Mouse (Mus musculus): ENCODE results near the gene Mrpl57.
"Not testable (repeated sequence)": the region's sequence is repeated elsewhere in the genome, so short reads cannot be mapped to it uniquely, and the experiment has no call there.

Gene Mrpl57

GRCm38 (mm10) chr14:57825788-57826751 lies at the start of gene Mrpl57, which contains the start of gene Ska3:
Gene Mrpl57, plus strand, starts transcription at chr14:57826234.
Gene Ska3, minus strand, starts transcription at chr14:57826185.
- peak; percentile 89 to 92 for DNase-seq (ENCODE audit: low spot score in 2 of 2)

- no peak for DNase-seq (ENCODE audit: low spot score in 2 of 2)
Measured at GRCm38 (mm10) chr14:57787406-57787805, 38.6 kb upstream of the Mrpl57 start.

GRCm38 (mm10) chr14:57789311-57789710 lies 36.7 kb upstream of the Mrpl57 start:
- DNase-seq (ENCODE audit: low spot score in 2 of 2): no peak

GRCm38 (mm10) chr14:57789759-57790158 lies 36.3 kb upstream of the Mrpl57 start:
- no peak for DNase-seq (ENCODE audit: low spot score in 2 of 2)

GRCm38 (mm10) chr14:57791171-57791570 lies 34.9 kb upstream of the Mrpl57 start:
- no peak for DNase-seq (ENCODE audit: low spot score in 2 of 2)

- no peak for DNase-seq (ENCODE audit: low spot score in 2 of 2)
Measured at GRCm38 (mm10) chr14:57797551-57797950, 28.5 kb upstream of the Mrpl57 start.

- DNase-seq (ENCODE audit: low spot score in 2 of 2): peak; percentile 98 to 99
Measured at GRCm38 (mm10) chr14:57797991-57798931, 27.8 kb upstream of the Mrpl57 start, which contains the start of gene Sap18. Gene Sap18, plus strand, starts transcription at chr14:57798180.

- no peak for DNase-seq (ENCODE audit: low spot score in 2 of 2)
Measured at GRCm38 (mm10) chr14:57803731-57804130, 22.3 kb upstream of the Mrpl57 start.

- no peak for DNase-seq (ENCODE audit: low spot score in 2 of 2)
Measured at GRCm38 (mm10) chr14:57808558-57808957, 17.5 kb upstream of the Mrpl57 start.

GRCm38 (mm10) chr14:57810886-57811285 lies 15.1 kb upstream of the Mrpl57 start:
- no peak for DNase-seq (ENCODE audit: low spot score in 2 of 2)

- DNase-seq (ENCODE audit: low spot score in 2 of 2): no peak
Measured at GRCm38 (mm10) chr14:57811844-57812243, 14.2 kb upstream of the Mrpl57 start.

GRCm38 (mm10) chr14:57820839-57821238 lies 5.2 kb upstream of the Mrpl57 start:
- no peak for DNase-seq (ENCODE audit: low spot score in 2 of 2)

- no peak for DNase-seq (ENCODE audit: low spot score in 2 of 2)
Measured at GRCm38 (mm10) chr14:57827284-57827683, 1.2 kb downstream of the Mrpl57 start.

- DNase-seq (ENCODE audit: low spot score in 2 of 2): no peak
Measured at GRCm38 (mm10) chr14:57833526-57833925, 7.5 kb downstream of the Mrpl57 start.

- no peak for DNase-seq (ENCODE audit: low spot score in 2 of 2)
Measured at GRCm38 (mm10) chr14:57835157-57835556, 9.1 kb downstream of the Mrpl57 start.

GRCm38 (mm10) chr14:57844535-57844934 lies 18.5 kb downstream of the Mrpl57 start:
- DNase-seq (ENCODE audit: low spot score in 2 of 2): no peak

GRCm38 (mm10) chr14:57848061-57848460 lies 22.0 kb downstream of the Mrpl57 start:
- not testable (repeated sequence) for DNase-seq (ENCODE audit: low spot score in 2 of 2)

GRCm38 (mm10) chr14:57848646-57849045 lies 22.6 kb downstream of the Mrpl57 start:
- DNase-seq (ENCODE audit: low spot score in 2 of 2): no peak

- no peak for DNase-seq (ENCODE audit: low spot score in 2 of 2)
Measured at GRCm38 (mm10) chr14:57850330-57850729, 24.3 kb downstream of the Mrpl57 start.

- DNase-seq (ENCODE audit: low spot score in 2 of 2): no peak
Measured at GRCm38 (mm10) chr14:57852961-57853360, 26.9 kb downstream of the Mrpl57 start.

- DNase-seq (ENCODE audit: low spot score in 2 of 2): not testable (repeated sequence)
Measured at GRCm38 (mm10) chr14:57856037-57856436, 30.0 kb downstream of the Mrpl57 start.

- DNase-seq (ENCODE audit: low spot score in 2 of 2): no peak
Measured at GRCm38 (mm10) chr14:57858601-57859000, 32.6 kb downstream of the Mrpl57 start.
